Mouse (Mus musculus) forebrain, embryonic 16.5 days (tissue): ENCODE measurements around the gene Coq7. TPM values are rescaled to one million over a fixed set of nuclear protein-coding genes. Genes with fewer than 3 reads are reported as not detected.
A peak's percentile ranks its signal among the peaks of the same experiment; 100 is the strongest.

ENCODE experiments used
- ATAC-seq: fragments of 200-750 bp; cut with Nextera tagmentation; 2 replicates; pipeline ENCODE4 v1.8.0; 2017; ENCODE audit warnings: mild to moderate bottlenecking, moderate library complexity
- H3K27ac ChIP-seq: fragments of 300-500 bp; sonication (generic); 2 replicates; pipeline ENCODE4 v1.5.1; 2014; ENCODE audit warnings: low read length, control low read depth
- H3K27me3 ChIP-seq: fragments of 300-500 bp; sonication (generic); replicated peaks from 2 replicates; pipeline ENCODE4 v1.6.1; 2014; ENCODE audit warnings: low read length; ENCODE audit not compliant: control insufficient read depth, insufficient read depth
- H3K36me3 ChIP-seq: fragments of 300-500 bp; sonication (generic); 2 replicates; pipeline ENCODE4 v1.6.1; 2014; ENCODE audit not compliant: control insufficient read depth, insufficient read depth
- H3K4me1 ChIP-seq: fragments of 300-500 bp; sonication (generic); replicated peaks from 2 replicates; pipeline ENCODE4 v1.6.1; 2014; ENCODE audit warnings: low read length; ENCODE audit not compliant: control insufficient read depth, insufficient read depth
- H3K4me2 ChIP-seq: fragments of 300-500 bp; sonication (generic); 2 replicates; pipeline ENCODE4 v1.6.1; 2014; ENCODE audit warnings: mild to moderate bottlenecking, low read length, control low read depth
- H3K4me3 ChIP-seq: fragments of 300-500 bp; sonication (generic); replicated peaks from 2 replicates; pipeline ENCODE4 v1.5.1; 2014; ENCODE audit warnings: mild to moderate bottlenecking, low read length, control low read depth
- H3K9ac ChIP-seq: fragments of 300-500 bp; sonication (generic); replicated peaks from 2 replicates; pipeline ENCODE4 v1.6.1; 2014; ENCODE audit warnings: low read depth, low read length, control low read depth
- H3K9me3 ChIP-seq: fragments of 300-500 bp; sonication (generic); 2 replicates; pipeline ENCODE4 v1.6.1; 2016; ENCODE audit warnings: low read length; ENCODE audit not compliant: control insufficient read depth
- WGBS: fragments of 180-500 bp; shearing (Covaris S2); extraction: QIAGEN DNeasy Blood & Tissue Kit; methylation state at CpG from one replicate; pipeline ENCODE4 v1.1.7; 2014; 5-methylcytosine and 5-hydroxymethylcytosine counted together
- polyA plus RNA-seq: library from polyadenylated mRNA; unstranded; fragments of >200 nt; fragmentation: Nextera tagmentation; extraction: Ambion mirVana; gene quantifications from 2 replicates; pipeline ENCODE4 v1.2.1, GENCODE M21; 2015

Coq7 gene
- polyA plus RNA-seq, 1 experiment from 2014 or later = 78.2 TPM

DNA sequence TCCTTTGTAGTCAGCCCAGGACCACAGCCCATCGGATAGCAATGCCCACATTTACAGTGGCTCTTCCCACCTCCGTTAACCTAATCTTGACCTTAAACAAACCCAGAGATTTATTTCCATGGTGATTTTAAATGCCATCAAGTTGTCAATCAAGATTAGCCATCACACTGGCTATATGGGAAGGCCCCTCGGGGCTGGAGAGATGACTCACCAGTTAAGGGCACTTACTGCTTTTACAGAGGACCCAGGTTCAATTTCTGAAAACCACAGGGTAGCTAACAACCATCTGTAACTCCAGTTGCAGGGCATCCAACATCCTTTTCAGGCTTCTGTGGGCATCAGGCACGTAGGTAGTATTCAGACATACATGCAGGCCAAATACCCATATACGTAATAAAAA, 56.7 kb downstream of the Coq7 start:
- H3K27ac ChIP-seq = no peak overlapping the region
- no peaks in the 10 kb centered on the region for H3K27me3 ChIP-seq
- no peaks in the 10 kb centered on the region for H3K4me1 ChIP-seq
- H3K4me3 ChIP-seq = no peak overlapping the region
- no peak for ATAC-seq
- 61% methylated on average over 5 of the region's 5 CpGs for WGBS
- no peak overlapping the region for H3K4me2 ChIP-seq
- no peaks in the 10 kb centered on the region for H3K9me3 ChIP-seq
- no peak overlapping the region for H3K9ac ChIP-seq
- H3K36me3 ChIP-seq = no peaks in the 10 kb centered on the region

DNA sequence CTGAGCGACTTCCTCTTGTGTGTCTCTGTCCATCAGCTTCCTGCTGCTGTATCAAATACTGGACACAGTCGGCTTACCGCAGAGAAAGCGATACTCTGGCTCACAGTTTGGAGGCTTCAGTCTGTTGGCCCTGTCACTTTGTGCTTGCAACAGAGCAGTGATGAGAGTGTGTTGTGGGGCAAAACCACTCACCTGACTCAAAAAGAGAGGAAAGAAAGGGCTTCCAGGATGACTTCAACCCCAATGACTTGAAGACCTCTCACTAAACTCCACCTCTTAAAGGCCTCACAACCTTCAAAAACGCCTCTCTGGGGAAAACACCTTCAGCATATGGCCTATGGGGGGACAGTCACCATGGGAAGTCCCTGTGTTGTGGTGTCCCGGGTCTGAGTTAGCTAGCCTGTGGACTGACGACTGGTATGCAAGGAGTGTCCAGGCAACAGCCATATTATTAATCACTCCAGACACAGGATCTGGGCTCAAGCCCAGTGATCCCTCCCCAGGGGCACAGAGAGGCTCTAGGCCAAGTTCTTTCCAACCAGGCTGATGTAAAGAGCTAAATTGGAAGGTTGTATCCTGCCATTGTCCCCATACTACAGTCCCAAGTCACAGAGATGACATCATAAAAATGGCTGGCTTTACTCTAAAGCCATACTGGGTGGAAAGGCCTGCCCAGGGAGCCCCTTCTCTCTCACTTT, 58.0 kb downstream of the Coq7 start:
- no peaks in the 10 kb centered on the region for H3K36me3 ChIP-seq
- 84% methylated on average over 7 of the region's 7 CpGs for WGBS
- H3K4me1 ChIP-seq = no peaks in the 10 kb centered on the region
- H3K9me3 ChIP-seq = no peaks in the 10 kb centered on the region
- ATAC-seq = no peak
- H3K9ac ChIP-seq = no peak overlapping the region
- no peak overlapping the region for H3K4me2 ChIP-seq
- H3K4me3 ChIP-seq = no peak overlapping the region
- H3K27ac ChIP-seq = no peak overlapping the region
- no peaks in the 10 kb centered on the region for H3K27me3 ChIP-seq

DNA sequence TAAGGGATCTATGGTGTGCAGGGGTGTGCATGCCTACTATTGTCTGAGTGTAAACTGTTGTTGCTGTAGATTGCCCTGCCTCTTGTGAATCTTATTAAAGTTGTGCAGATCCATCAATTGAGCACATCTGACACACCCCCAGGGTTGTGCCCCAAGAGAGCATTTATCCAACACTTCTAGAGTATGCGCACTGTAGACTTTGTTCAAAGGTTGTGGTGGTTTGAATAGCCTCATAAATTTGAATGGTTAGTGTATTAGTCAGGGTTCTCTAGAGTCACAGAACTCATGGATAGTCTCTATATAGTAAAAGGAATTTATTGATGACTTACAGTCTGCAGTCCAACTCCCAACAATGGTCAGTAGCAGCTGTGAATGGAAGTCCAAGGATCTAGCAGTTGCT, 60.3 kb downstream of the Coq7 start:
- WGBS = 84% methylated on average over 1 of the region's 1 CpGs
- no peak overlapping the region for H3K27ac ChIP-seq
- H3K27me3 ChIP-seq = no peaks in the 10 kb centered on the region
- H3K4me2 ChIP-seq = no peak overlapping the region
- no peak overlapping the region for H3K4me3 ChIP-seq
- H3K36me3 ChIP-seq = no peaks in the 10 kb centered on the region
- H3K9me3 ChIP-seq = no peaks in the 10 kb centered on the region
- no peak for ATAC-seq
- no peaks in the 10 kb centered on the region for H3K4me1 ChIP-seq
- H3K9ac ChIP-seq = no peak overlapping the region

GRCm38 (mm10) chr7:118468060-118468459, 65.1 kb downstream of the Coq7 start:
- Histone ChIP-seq H3K9ac (no peak overlapping the region), H3K4me1 (peaks cover 3% of the 10 kb centered on the region; the same call in 1 of the 2 replicates), H3K4me3 (no peak overlapping the region), H3K9me3 (no peaks in the 10 kb centered on the region), H3K4me2 (no peak overlapping the region), H3K27me3 (no peaks in the 10 kb centered on the region), H3K27ac (no peak overlapping the region), H3K36me3 (no peaks in the 10 kb centered on the region)
- ATAC-seq = no peak
- 93% methylated on average over 3 of the region's 3 CpGs for WGBS

DNA sequence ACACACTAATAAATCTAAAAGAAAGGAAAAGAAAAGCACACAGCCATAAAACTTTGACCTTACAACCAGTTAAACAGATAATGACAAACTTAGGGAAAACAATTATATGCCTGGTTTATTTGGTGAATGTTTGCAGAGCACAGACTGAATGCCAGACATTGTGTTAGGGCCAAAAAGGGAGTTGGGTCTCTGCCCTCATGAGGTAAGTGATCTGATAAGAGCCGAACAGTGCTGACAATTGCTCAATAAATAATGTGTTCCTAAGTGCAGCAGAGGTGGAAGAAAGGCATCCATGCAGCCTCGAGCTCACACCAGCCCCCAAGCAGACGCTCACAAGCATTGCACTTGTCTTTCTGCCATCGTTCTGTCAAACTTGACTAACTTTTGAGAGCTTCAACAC, 68.7 kb downstream of the Coq7 start:
- no peak overlapping the region for H3K9ac ChIP-seq
- no peak overlapping the region for H3K4me3 ChIP-seq
- no peak for ATAC-seq
- H3K27me3 ChIP-seq = no peaks in the 10 kb centered on the region
- H3K4me2 ChIP-seq = no peak overlapping the region
- 61% methylated on average over 4 of the region's 4 CpGs for WGBS
- no peak overlapping the region for H3K27ac ChIP-seq
- H3K4me1 ChIP-seq = peaks cover 7% of the 10 kb centered on the region; the same call in 1 of the 2 replicates
- no peaks in the 10 kb centered on the region for H3K9me3 ChIP-seq
- H3K36me3 ChIP-seq = no peaks in the 10 kb centered on the region

DNA sequence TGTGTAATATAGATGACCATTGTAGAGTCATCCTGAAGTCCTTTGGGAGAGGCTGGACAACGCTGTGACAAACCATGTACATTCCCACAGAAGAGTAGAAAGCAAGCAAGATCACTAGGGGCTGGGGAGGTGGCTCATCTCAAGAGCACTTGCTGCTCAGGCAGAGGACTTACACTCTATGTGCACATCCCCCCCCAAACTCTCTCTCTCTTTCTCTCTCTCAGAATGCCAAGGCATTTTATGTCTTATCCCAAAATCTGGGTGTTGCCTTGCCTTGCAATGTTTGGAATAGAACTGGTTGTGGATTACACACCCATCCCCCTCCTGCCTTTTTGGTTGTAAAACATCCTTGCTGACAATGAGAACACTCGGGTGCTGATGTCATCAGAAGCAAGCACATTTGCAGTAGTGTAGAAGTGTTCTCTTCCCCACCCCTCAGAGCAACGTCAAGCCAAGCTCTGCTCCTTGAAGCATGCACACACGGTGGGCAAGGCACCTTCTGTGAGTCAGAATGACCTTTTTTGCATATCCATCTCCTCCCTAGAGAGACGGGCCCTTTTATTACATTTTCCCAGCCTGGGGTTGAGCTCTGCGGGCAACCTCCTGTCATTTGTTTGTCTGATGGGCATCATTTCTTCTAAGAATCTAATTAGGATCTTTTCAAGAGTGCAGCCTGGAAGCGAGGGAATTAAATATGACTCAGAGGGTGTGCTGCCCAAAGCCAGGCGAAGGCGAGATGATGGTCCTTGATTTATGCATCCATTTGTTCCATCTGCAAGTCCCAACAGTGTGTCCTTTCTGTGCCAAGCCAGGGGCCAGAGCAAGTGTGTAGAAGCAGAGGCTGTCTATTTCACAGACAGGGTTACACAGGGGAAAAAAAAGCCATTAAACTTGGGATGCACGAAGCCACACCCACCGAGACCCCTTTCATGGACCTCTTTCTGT, 70.1 kb downstream of the Coq7 start:
- Histone ChIP-seq H3K36me3 (no peaks in the 10 kb centered on the region), H3K4me3 (no peak overlapping the region), H3K9ac (no peak overlapping the region), H3K4me1 (peaks cover 7% of the 10 kb centered on the region; the same call in 1 of the 2 replicates), H3K27me3 (no peaks in the 10 kb centered on the region), H3K4me2 (no peak overlapping the region), H3K9me3 (no peaks in the 10 kb centered on the region), H3K27ac (no peak overlapping the region)
- 0 out of 2 replicates have a peak, but pooled peaks have one; percentile 45 for ATAC-seq
- WGBS = 26% methylated on average over 11 of the region's 11 CpGs

DNA sequence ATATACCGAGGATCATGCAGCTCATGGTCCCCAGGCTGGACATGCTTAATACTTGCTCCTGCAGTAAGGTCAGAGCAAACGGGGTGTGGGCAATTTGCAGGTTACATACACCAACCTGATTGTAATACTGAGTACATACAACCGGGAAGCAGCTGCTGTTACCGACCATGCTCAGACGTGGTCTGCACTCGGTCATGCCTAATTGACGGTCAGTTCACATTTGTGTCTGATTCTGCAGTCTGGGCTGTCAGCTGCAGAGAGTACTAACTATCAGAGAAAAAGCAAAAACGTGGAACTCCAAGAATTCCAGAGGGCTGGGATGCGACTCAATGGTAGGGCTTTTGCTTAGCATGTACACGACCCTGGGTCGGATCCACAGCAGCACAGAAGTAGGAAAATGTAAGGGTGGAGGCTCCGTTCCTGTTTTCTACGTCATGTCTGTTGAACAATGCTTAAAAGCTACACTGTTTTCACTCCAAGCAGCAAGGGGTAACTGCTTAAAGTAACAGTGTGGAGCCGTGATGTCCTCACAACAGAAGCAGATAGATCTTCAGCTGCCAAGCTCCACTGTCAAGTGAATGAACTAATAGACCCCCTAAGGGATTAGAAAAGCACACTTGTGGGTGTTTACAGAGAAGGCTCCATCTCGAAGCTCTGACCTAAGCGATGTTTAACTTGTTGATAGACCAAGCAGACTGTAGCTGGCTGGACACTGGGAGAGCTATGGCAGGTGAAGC, 71.6 kb downstream of the Coq7 start:
- Histone ChIP-seq H3K9me3 (no peaks in the 10 kb centered on the region), H3K4me1 (peaks cover 7% of the 10 kb centered on the region; the same call in 1 of the 2 replicates), H3K27ac (no peak overlapping the region), H3K27me3 (no peaks in the 10 kb centered on the region), H3K36me3 (no peaks in the 10 kb centered on the region), H3K4me2 (no peak overlapping the region), H3K4me3 (no peak overlapping the region), H3K9ac (no peak overlapping the region)
- WGBS = 62% methylated on average over 16 of the region's 16 CpGs
- ATAC-seq = no peak
